Mouse (Mus musculus) megakaryocyte, embryonic 14.5 days (primary cell): ENCODE measurements at regions not wholly inside any gene's neighbourhood (a gene's known extent, or its start where the extent isn't known, plus 50 kb on each side); places are given as distances from the start of the nearest gene placed in this dataset.

Source experiments
- H3K27me3 ChIP-seq: replicated peaks from 2 replicates; pipeline ENCODE3; 2012; ENCODE audit warnings: inconsistent platforms
- H3K36me3 ChIP-seq: replicated peaks from 2 replicates; pipeline ENCODE3; 2012; ENCODE audit warnings: low read length, inconsistent platforms, mixed read lengths
- H3K4me1 ChIP-seq: 2 replicates; pipeline ENCODE4 v1.6.1; 2012; ENCODE audit warnings: inconsistent platforms
- H3K4me3 ChIP-seq: replicated peaks from 2 replicates; pipeline ENCODE3; 2012; ENCODE audit warnings: moderate library complexity, mild to moderate bottlenecking, inconsistent platforms
- H3K9me3 ChIP-seq: 2 replicates; pipeline ENCODE4 v1.6.1; 2012; ENCODE audit warnings: inconsistent platforms
- FLI1 ChIP-seq: IDR thresholded peaks from 2 replicates; pipeline ENCODE4 v1.6.1; 2012; ENCODE audit warnings: low read length, inconsistent platforms, mixed read lengths
- GATA1 ChIP-seq: IDR thresholded peaks from 3 replicates; pipeline ENCODE4 v1.6.1; 2012; ENCODE audit warnings: mixed read lengths, low read length, inconsistent platforms, borderline replicate concordance

DNA sequence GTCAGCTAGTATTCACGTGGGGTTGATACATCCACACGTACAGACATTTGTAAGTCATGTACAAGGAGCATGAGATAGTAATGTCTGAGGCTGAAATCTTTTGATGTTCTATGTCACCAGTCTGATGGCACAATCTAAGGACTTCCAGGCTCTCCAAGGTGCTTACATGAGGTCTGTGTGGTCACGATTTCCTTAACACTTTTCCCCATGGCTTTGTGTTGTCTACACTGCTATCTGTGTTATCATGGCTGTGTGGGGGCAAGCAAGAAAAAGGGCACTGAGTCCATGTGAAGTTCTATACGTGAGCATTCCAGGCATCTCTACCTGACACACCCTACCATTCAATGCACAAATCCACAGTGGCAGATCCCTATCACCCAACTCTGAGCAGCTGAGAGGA is 123.2 kb downstream of the Ankrd50 start:
- Histone ChIP-seq H3K27me3 (no peaks in the 10 kb centered on the region), H3K9me3 (no peaks in the 10 kb centered on the region), H3K36me3 (no peaks in the 10 kb centered on the region), H3K4me3 (no peak overlapping the region), H3K4me1 (no peaks in the 10 kb centered on the region)
- TF ChIP-seq GATA1, result no peak
- TF ChIP-seq FLI1, result no peak

DNA sequence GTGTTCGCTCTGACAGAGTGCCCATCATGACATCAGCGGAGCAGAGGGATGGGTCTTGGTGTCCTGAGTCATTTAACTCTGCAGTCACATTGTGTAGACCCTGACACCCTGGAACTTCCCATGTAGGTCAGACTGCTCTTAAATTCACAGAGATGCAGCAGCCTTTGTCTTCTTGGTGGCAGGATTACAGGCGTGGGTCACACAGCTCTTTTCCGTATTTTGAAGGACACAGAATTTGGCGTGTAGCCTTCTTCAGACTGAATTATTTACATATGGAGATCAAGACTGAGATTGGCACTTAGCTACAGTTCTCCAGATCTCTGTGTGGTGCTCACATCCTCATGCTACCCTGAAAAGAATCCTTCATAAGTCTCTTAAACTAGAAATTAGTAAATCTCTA is 123.7 kb downstream of the Ankrd50 start:
- Histone ChIP-seq H3K4me1 (no peaks in the 10 kb centered on the region), H3K9me3 (no peaks in the 10 kb centered on the region), H3K27me3 (no peaks in the 10 kb centered on the region), H3K4me3 (no peak overlapping the region), H3K36me3 (no peaks in the 10 kb centered on the region)
- TF ChIP-seq FLI1 (no peak), GATA1 (no peak)

DNA sequence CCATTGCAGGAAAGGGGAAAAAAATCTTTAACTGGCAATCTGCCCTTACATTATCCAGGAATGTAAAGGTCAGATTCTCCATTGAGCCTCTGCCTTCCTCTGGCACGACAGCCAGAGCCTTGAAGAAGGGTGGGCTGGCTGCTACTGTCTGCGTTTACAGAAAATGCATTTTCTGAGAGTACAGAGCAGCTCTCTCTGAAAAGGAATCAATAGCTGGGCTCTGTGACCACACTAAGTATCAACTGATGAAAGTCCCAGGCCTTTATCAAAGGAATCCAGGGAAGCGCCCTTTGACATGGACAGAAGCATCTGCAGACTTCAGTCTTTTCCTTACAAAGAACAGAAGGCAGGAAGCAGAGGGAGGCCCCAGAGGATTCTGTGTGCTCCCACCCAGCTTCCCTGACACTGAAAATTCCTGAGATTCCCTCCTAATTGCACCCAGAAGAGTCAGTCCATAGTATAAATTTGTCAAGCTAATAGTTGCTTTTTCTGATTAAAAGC is 124.2 kb downstream of the Ankrd50 start:
- TF ChIP-seq FLI1 (no peak), GATA1 (no peak)

DNA sequence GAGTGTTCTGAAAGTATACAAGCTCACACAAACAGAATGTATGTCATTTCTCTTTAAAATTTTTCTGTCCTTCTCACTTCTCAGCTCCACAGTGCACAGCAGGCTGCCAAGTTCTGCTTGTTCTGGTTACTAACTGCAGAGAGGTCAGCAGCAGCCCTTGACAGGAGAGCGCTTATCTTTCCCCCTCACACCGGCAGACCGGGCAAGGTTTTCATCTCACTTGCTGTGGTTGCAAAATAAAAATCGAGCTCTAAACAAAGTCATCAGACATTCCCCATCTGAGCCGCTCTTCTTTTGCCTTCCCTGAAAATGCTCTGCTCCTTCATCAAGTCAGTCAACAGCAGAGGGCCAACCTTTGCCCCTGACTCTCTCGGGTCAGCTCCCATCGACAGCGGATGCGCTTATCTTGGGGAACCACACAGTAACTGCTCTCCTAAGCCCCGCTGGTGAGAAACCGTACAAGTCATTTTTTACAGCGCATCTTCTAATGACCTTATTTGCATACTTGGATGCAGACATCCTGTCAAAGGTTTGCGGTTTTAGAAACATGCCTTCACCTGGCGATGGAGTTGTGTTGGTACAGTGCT is 126.6 kb downstream of the Ankrd50 start:
- Histone ChIP-seq H3K27me3 (no peaks in the 10 kb centered on the region), H3K4me1 (no peaks in the 10 kb centered on the region), H3K4me3 (no peak overlapping the region), H3K9me3 (no peaks in the 10 kb centered on the region), H3K36me3 (no peaks in the 10 kb centered on the region)
- TF ChIP-seq GATA1 (no peak), FLI1 (no peak)

More for the DNA sequence above, 124.2 kb downstream of the Ankrd50 start:
- H3K9me3 ChIP-seq, result no peaks in the 10 kb centered on the region
- no peaks in the 10 kb centered on the region for H3K4me1 ChIP-seq
- no peaks in the 10 kb centered on the region for H3K36me3 ChIP-seq
- no peak overlapping the region for H3K4me3 ChIP-seq
- no peaks in the 10 kb centered on the region for H3K27me3 ChIP-seq

DNA sequence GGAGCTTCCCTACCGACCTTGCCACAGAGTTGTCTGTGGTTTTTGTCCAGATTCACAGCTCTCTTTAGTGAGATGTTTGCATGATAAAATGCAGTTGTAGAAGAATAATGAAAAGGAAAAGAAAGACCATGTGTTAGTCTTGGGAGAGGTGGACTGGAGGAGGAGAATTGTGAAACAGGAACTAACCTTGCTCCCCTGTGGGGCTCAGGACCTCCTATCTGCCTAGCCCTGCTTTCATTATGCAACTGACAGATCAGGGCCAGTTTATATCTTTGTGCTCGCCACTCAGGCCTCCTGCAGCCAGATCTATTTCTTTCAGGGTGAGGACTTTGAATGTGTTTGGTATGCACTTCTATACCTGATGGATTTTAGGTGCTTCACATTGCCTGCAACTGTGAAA is 140.4 kb downstream of the Ankrd50 start:
- H3K4me3 ChIP-seq, result no peak overlapping the region
- no peaks in the 10 kb centered on the region for H3K36me3 ChIP-seq
- TF ChIP-seq GATA1 (no peak), FLI1 (no peak)
- no peaks in the 10 kb centered on the region for H3K4me1 ChIP-seq
- H3K9me3 ChIP-seq, result no peaks in the 10 kb centered on the region
- no peaks in the 10 kb centered on the region for H3K27me3 ChIP-seq

DNA sequence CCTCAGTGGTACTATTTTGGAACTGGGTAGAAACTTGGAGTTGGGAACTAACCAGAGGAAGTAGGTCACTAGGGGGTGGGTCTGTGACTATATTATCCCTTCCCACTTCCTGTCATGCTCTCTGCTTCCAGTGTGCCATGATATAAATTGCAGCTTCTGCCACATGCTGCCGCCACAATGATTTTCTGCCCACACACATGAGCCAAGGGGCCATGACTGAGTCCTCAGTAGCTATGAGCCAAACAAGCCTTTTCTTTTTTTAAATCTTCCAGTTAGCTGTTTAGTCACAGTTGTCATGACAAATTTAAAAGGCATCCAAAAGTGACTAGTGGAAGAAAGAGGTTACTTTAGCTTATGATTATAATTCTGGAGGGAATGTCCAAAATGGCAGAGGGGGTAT is 143.0 kb downstream of the Ankrd50 start:
- no peaks in the 10 kb centered on the region for H3K9me3 ChIP-seq

DNA sequence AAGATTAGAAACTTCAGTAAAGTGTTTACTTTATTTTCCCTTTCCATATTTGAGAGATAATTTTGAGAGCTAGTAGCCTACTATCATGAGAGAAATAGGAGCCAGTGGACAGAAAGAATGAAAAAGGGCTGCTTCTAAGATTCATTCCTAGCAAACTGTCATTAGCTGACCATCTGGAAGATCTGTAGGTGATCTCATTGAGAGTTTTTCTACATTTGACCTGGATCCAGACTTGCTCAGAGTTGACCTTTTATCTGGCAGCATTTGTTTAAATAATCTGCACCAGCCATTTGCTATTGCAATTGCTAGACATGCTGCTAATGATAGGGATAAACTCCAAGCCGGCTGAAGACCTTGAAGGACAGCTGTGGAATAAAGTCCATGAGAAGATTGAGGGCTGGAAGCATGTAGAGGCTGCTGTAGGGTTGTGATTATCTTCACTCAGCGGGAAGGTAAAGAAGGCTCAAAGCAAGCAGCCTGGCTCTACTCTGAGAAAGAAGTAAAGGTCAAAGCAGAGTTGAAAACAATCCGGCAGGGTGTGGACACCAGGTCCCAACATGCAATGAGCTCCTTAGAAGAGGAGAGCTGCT is 151.2 kb downstream of the Ankrd50 start:
- Histone ChIP-seq H3K4me3 (no peak overlapping the region), H3K27me3 (no peaks in the 10 kb centered on the region), H3K4me1 (no peaks in the 10 kb centered on the region), H3K9me3 (no peaks in the 10 kb centered on the region), H3K36me3 (no peaks in the 10 kb centered on the region)
- TF ChIP-seq FLI1 (no peak), GATA1 (no peak)

More for the DNA sequence above, 143.0 kb downstream of the Ankrd50 start:
- Histone ChIP-seq H3K4me3 (no peak overlapping the region), H3K4me1 (no peaks in the 10 kb centered on the region), H3K27me3 (no peaks in the 10 kb centered on the region), H3K36me3 (no peaks in the 10 kb centered on the region)
- TF ChIP-seq GATA1 (no peak), FLI1 (no peak)

DNA sequence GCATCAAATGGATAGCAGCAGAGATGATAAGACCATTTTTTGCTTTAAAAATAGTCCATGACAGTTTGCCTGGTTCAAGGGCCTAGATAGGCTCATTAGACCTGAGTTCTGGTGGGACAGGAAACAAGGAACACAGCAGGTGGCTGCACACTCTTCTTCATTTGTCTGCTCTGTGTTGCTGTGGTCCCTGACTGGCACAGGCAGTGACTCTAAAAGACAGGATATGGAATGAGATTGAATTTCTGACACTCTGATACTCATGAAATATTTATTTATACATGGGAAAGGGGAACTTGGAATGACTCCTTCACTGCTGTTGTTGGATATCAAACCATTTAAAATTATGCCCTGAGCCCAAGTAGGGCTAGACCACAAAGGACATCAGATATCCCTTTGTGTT is 153.5 kb downstream of the Ankrd50 start:
- no peak overlapping the region for H3K4me3 ChIP-seq
- H3K9me3 ChIP-seq, result no peaks in the 10 kb centered on the region
- no peaks in the 10 kb centered on the region for H3K36me3 ChIP-seq
- no peaks in the 10 kb centered on the region for H3K27me3 ChIP-seq
- H3K4me1 ChIP-seq, result no peaks in the 10 kb centered on the region
- TF ChIP-seq GATA1, result no peak
- no peak for TF ChIP-seq FLI1

DNA sequence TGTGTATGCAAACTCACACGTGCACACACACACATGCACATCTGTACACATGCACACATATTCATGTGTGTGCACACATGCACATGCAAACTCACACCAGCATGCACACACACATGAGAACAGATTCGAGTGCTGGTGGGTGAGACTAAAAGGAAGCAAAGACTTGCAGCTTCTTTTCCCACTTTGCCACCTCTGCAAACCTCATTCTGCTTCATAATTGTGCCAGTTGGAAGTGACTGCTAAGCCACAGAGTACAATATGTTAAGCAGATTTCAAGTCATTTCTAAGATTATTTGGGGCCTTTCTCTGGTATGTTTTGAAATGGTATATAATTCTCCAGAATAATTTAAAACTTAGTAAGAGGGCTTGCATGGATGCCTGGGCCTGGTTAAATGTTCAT is 157.4 kb downstream of the Ankrd50 start:
- TF ChIP-seq FLI1 (no peak), GATA1 (no peak)

DNA sequence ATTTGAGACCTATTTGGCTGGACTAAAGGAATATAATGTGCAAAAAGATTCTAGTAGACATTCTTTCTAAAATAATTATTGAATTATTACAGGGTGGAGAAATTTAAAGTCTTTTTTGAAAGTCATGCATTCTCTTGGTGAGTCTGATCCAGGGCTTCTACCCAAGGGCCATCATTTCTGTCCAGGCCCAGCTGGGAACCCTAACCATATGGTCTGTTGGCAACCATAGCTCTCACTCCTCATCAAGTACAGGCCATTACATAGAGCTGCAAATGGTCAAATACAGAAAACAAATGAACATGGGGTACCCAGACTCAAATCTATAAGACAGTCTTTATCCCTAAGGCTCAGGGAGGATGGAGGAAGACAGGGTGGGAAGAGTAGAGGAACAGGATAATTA is 158.4 kb downstream of the Ankrd50 start:
- Histone ChIP-seq H3K27me3 (no peaks in the 10 kb centered on the region), H3K36me3 (no peaks in the 10 kb centered on the region), H3K9me3 (no peaks in the 10 kb centered on the region), H3K4me1 (no peaks in the 10 kb centered on the region), H3K4me3 (no peak overlapping the region)
- TF ChIP-seq FLI1 (no peak), GATA1 (no peak)

More for the DNA sequence above, 157.4 kb downstream of the Ankrd50 start:
- Histone ChIP-seq H3K27me3 (no peaks in the 10 kb centered on the region), H3K36me3 (no peaks in the 10 kb centered on the region), H3K4me3 (no peak overlapping the region), H3K9me3 (no peaks in the 10 kb centered on the region), H3K4me1 (no peaks in the 10 kb centered on the region)
